Mouse (Mus musculus): Measurements from ENCODE around the gene Ccdc84. TPM values are rescaled to one million over a fixed set of nuclear protein-coding genes. Genes with fewer than 3 reads are reported as not detected.
"Not testable (repeated sequence)": the region's sequence is repeated elsewhere in the genome, so short reads cannot be mapped to it uniquely, and the experiment has no call there.

Ccdc84 gene
- polyA plus RNA-seq, 1 experiment from 2014 or later: 27.0 TPM

DNA sequence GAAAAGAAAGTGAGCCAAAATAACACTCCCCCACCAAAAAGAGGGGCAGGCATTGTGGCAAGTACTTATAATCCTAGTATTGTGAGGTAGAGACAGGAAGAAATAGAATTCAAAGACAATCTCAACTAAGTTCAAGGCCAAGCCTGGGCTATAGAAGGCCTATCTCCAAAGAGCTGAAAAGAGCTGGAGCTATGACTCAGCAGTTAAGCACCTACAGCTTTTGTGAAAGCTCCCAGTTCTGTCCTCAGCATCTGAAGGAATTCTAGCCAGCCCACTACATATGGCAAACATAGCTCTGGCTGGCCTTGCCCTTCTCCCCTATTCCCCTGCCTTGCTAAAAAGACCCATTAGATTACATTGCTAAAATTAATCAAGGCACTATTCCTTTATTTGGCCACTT is 45.0 kb downstream of the Ccdc84 start:
- DNase-seq (ENCODE audit: low spot score): no peak

DNA sequence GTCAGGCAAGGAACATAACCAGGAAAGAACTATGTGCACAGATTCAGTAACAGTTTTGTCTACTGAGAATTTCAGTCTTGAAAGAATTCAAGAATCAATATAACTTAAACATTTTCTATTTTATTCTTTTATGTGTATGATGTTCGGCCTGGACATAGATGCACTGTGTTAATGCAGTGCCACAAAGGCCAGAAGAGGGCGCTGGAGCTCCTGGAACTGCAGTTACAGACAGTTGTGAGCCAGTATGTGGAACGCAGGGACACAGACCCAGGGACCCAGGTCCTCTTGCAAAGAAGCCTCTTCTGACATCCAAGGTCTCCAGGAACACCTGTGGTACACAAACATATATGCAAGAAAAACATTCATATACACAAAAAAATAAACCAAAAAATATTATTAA is 53.9 kb downstream of the Ccdc84 start:
- peak; percentile 16 for DNase-seq (ENCODE audit: low spot score)

DNA sequence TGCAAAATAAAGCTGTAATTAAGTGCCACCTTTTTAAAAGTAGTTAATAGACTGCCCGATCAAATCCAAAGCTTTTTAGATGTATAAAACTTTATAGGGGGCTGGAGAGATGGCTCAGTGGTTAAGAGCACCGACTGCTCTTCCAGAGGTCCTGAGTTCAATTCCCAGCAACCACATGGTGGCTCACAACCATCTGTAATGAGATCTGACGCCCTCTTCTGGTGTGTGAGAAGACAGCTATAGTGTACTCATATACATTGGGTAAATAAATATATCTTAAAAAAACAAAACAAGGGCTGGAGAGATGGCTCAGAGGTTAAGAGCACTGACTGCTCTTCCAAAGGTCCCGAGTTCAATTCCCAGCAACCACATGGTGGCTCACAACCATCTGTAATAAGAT is 56.4 kb downstream of the Ccdc84 start:
- not testable (repeated sequence) for DNase-seq (ENCODE audit: low spot score)

DNA sequence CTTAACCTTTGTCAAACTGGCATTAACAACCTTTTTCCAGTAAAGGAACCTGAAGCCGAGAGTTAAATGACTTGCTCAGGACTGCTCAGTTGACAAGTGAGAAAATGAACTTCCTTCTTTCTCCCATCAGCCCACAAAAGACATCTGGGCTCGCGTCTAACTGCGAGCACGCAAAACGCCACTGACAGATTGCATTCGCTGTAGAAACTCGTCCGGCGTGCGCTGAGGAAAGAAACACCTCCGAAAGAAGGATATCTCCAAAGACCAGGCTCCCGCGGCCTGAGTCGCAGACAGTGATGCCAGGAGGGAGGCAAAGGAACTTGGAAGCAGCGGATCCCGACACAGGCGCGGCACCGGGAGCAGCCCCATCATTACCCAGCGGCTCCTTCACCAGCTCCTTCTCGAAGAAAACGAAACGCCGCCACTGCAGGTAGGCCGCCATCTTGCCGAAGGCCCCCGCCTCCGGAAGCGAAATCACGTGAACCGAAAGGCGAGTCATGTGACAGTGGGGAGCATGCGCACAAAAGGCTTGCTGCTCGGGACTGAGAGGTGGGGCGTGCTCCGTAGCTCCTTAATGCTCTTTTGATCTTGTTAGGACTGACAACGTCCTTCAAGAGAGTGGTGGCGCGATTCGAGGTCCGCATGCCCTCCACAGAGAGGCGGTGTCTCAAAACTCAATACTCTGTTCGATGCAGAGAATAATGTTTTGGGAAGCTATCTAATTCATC is 57.0 kb downstream of the Ccdc84 start, which contains the start of gene Vps11:
Gene Vps11 (minus strand): TSS at position 481 of the 728 bp plus-strand sequence.
- peak; percentile 97 for DNase-seq (ENCODE audit: low spot score)

Small RNAs within 50 kb of the gene (microRNA-seq; reads per million reads assigned to microRNA genes)
- gene Mir7085 (ENCODE audit: borderline number of aligned reads): not detected

Other genes starting within 250 kb of the Ccdc84 start
- gene Cbl, start 184.5 kb downstream of the Ccdc84 start, polyA plus RNA-seq (2015; fragmentation: Nextera tagmentation; extraction: Ambion mirVana): 51.9 and 60.4 TPM in 2 replicates
- gene Ccdc153, start 177.9 kb downstream of the Ccdc84 start, polyA plus RNA-seq (2015; fragmentation: Nextera tagmentation; extraction: Ambion mirVana): 8.1 TPM in 2 replicates
- 0.45 and 0.49 TPM in 2 replicates for gene Pdzd3, start 167.1 kb downstream of the Ccdc84 start, polyA plus RNA-seq (2015; fragmentation: Nextera tagmentation; extraction: Ambion mirVana)
- gene Nlrx1, start 150.0 kb downstream of the Ccdc84 start, polyA plus RNA-seq (2015; fragmentation: Nextera tagmentation; extraction: Ambion mirVana): 5.9 and 6.3 TPM in 2 replicates
- gene Abcg4, start 130.0 kb downstream of the Ccdc84 start, polyA plus RNA-seq (2015; fragmentation: Nextera tagmentation; extraction: Ambion mirVana): 0.09 and 0.12 TPM in 2 replicates
- 22.4 and 22.6 TPM in 2 replicates for gene Hinfp, start 112.9 kb downstream of the Ccdc84 start, polyA plus RNA-seq (2015; fragmentation: Nextera tagmentation; extraction: Ambion mirVana)
- gene C2cd2l, start 98.3 kb downstream of the Ccdc84 start, polyA plus RNA-seq (2015; fragmentation: Nextera tagmentation; extraction: Ambion mirVana): 11.0 and 11.2 TPM in 2 replicates
- gene Dpagt1, start 92.5 kb downstream of the Ccdc84 start, polyA plus RNA-seq (2015; fragmentation: Nextera tagmentation; extraction: Ambion mirVana): 25.7 and 25.8 TPM in 2 replicates
- 454 and 470 TPM in 2 replicates for gene H2afx, start 83.9 kb downstream of the Ccdc84 start, polyA plus RNA-seq (2015; fragmentation: Nextera tagmentation; extraction: Ambion mirVana)
- gene Hmbs, start 74.3 kb downstream of the Ccdc84 start, polyA plus RNA-seq (2015; fragmentation: Nextera tagmentation; extraction: Ambion mirVana): 74.7 and 79.0 TPM in 2 replicates
- gene Vps11, start 56.9 kb downstream of the Ccdc84 start, polyA plus RNA-seq (2015; fragmentation: Nextera tagmentation; extraction: Ambion mirVana): 30.1 and 30.5 TPM in 2 replicates
- gene Hyou1, start 39.1 kb downstream of the Ccdc84 start, polyA plus RNA-seq (2015; fragmentation: Nextera tagmentation; extraction: Ambion mirVana): 13.1 and 18.5 TPM in 2 replicates
- gene Slc37a4, start 21.7 kb downstream of the Ccdc84 start, polyA plus RNA-seq (2015; fragmentation: Nextera tagmentation; extraction: Ambion mirVana): 16.4 and 18.1 TPM in 2 replicates
- gene Rps25, start 11.4 kb downstream of the Ccdc84 start, polyA plus RNA-seq (2015; fragmentation: Nextera tagmentation; extraction: Ambion mirVana): 3,300 and 3,396 TPM in 2 replicates
- gene Trappc4, start 11.0 kb downstream of the Ccdc84 start, polyA plus RNA-seq (2015; fragmentation: Nextera tagmentation; extraction: Ambion mirVana): 166 and 171 TPM in 2 replicates
- gene Foxr1, start 22.6 kb upstream of the Ccdc84 start, polyA plus RNA-seq (2015; fragmentation: Nextera tagmentation; extraction: Ambion mirVana): not detected in 2 replicates
- 0.69 and 1.5 TPM in 2 replicates for gene Upk2, start 36.4 kb upstream of the Ccdc84 start, polyA plus RNA-seq (2015; fragmentation: Nextera tagmentation; extraction: Ambion mirVana)
- gene Bcl9l, start 64.3 kb upstream of the Ccdc84 start, polyA plus RNA-seq (2015; fragmentation: Nextera tagmentation; extraction: Ambion mirVana): 3.2 and 4.4 TPM in 2 replicates
- gene Cxcr5, start 143.3 kb upstream of the Ccdc84 start, polyA plus RNA-seq (2015; fragmentation: Nextera tagmentation; extraction: Ambion mirVana): 1.4 and 1.5 TPM in 2 replicates
- gene Ddx6, start 186.3 kb upstream of the Ccdc84 start, polyA plus RNA-seq (2015; fragmentation: Nextera tagmentation; extraction: Ambion mirVana): 22.2 and 29.5 TPM in 2 replicates